Mouse (Mus musculus) stomach, adult 2 months (tissue): ENCODE measurements around the gene Ttll13. TPM values are rescaled to one million over a fixed set of nuclear protein-coding genes. Genes with fewer than 3 reads are reported as not detected.

Source experiments
- polyA plus RNA-seq: library from polyadenylated mRNA; depleted of rRNA; stranded (reverse); fragments of >200 nt; gene quantifications from 2 replicates; pipeline ENCODE4 v1.2.3, GENCODE M21; 2012; rRNA removed

Gene Ttll13
- polyA plus RNA-seq = 0.06 and 0.09 TPM in 2 replicates

DNA sequence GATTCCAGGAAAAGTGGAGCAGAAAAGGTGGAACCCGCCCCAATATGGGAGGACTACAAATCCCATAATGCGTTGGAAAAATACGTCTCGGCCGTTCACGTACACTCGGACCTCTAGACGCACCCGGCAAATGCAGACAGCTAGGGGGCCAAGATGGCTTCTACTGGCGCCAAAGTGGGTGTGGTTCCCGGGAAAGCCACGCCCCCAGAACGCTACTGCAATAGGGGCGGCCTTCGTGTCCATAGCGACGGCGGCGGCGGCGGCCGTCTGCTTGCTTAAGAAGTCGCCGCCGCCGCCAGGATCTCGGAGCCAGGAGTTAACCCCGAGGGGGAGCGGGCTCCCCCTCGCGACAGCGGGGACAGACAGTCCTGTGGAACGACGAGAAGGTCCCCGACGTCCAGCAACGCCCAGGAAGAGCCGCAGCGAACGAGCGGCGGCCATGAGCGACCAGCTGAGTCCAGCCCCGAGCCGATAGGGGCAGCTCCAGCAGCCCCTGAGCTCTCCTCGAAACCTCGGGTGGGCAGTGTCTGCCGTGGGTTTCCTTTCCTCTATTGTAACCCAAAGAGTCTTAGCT is at the start of gene Ttll13:
Gene Ttll13 (plus strand): TSS at position 229 of the 574 bp plus-strand sequence.

DNA sequence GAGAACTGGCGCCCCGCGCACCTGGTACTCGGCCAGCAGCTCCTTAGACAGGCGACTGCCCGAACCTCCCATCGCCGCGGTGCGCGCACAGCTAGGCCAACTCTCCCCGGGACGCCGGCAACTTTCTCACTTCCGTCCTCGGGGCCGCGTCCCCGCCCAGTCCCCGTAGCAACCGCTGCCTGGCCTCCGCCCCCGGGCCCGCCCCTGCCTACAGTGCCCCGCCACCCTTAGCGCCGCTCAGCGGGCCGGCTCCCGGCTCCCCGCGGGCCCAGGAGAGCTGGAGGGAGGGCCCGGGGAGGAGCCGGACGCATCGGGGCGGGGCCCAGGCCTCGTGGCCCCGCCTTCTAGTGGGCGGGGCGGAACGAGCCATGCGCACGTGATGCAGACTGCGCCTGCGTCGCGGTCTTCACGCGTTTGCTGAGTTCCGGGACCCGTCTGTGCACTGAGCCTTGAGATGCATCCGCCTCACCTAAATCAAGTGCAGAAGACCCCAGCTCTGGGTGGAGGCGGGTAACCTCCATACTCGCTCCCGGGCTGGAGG is 13.6 kb upstream of the Ttll13 start, which contains the start of the genes Cib1 and Gdpgp1:
Gene Cib1 (minus strand): TSS at position 325 of the 541 bp plus-strand sequence.
Gene Gdpgp1 (plus strand): TSS at position 377 of the 541 bp plus-strand sequence.

DNA sequence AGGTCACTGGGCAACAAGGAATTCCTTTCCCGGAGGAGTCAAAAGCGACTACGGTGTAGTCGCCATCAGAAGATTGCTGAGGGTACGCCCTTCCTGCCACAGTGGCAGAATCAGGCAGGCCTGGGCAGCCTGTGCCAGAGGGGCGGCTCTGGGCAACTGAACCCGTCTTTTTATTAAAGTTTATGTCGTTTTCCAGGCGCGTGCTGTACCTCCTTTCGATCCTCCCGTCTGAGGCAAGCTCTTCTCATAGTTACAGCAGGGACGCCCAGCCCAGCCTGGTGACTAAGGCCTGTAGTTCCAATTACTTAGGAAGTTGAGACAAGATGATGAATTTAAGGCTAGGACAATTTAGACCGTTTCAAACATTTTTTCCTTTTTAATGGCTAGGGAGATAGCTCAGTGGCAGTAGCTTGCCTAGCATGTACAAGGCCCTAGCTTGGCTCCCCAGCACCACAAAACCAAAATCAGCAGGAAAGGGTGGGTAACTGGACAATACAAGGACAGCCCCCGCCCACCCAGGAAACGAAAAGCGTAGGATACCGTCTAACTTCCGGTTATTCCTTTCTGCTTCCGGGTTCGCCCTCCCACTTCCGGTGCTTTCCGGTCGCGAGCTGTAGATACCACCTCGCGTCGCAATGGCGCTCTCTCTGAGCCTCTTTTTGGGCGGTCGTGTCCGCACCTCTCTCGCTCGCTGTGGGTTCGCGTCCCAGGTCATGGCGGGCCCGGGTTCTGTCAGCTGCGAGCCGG is 14.6 kb downstream of the Ttll13 start, which contains the start of gene Ngrn:
Gene Ngrn (plus strand): TSS at position 591 of the 747 bp plus-strand sequence.

DNA sequence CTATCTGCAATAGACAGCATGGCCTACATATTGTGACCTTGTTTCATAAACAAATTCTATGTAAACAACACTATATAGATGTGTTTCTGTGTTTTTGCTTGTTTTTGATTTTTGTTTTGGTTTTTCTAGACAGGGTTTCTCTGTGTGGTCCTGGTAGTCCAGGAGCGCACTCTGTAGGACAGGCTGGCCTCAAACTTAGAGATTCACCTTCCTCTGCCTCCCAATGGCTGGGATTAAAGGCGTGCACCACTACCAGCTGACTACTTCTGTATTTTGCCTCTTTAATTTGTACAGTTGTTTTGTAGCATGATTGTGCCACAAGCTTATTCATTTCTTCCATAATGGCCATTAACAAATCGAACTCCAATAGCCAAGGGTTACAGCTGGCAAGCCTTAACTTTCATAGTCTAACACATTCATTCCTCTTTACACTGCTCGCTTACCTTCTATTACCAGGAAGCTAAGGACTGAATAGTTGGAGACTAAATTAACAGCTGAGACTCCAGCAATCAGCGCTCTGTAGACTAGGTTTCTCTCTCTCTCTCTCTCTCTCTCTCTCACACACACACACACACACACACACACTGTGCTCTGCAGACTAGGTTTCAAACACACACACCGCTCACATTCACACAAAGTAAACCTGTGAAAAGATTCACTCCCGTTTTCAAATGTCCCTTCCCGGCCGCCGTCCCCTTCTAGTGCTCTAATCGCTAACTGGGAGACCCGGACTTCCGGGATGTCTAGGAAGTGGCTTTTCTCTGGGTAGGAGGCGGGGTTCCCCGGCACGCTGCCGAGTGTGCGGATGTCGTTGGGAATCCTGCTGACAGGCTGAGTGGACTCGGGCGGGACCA is 22.9 kb downstream of the Ttll13 start, which contains the start of gene Vps33b:
Gene Vps33b (plus strand): TSS at position 753 of the 854 bp plus-strand sequence.

DNA sequence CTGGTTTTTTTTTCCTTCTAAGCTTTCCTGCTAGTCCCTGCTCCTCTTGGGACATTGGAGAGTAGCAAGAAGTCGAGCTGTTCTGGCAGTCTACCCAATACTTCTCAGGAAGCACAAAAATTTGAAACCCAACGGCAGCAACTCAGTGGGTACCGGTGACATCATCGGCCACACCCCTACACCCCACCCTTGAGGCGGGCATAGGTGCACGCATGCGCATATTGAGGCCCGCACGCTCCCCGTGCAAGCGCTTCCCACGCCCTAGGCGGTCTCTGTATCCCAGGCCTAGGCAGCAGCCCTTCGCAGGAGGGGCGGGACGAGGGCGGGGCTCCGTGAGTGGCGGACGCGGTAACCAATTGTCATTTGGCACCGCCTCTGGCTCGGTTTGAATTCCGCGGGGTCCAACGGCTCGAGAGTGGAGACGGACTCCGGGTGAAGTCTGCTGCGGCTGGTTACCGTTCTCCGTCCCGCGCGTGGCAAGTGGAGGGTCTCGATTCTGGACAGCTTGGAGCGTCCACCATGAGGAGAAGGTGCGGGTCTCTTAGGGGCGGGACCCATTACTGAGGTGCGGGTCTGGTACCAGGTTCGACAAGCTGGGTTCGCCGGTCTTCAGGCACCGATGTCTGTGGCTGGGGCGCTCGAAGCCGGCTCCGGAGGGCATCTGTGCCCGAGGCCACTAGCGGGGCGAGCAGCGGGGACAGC is 48.0 kb downstream of the Ttll13 start, which contains the start of gene Prc1:
Gene Prc1 (plus strand): TSS at position 389 of the 702 bp plus-strand sequence.

Other genes with a start within 250 kb of the Ttll13 start
- gene Zfp710, start 221.6 kb upstream of the Ttll13 start, polyA plus RNA-seq = 18.7 and 26.2 TPM in 2 replicates
- 80.6 and 95.4 TPM in 2 replicates for gene Idh2, start 131.0 kb upstream of the Ttll13 start, polyA plus RNA-seq
- gene Sema4b, start 59.5 kb upstream of the Ttll13 start, polyA plus RNA-seq = 28.8 and 30.4 TPM in 2 replicates
- gene Cib1, start 13.6 kb upstream of the Ttll13 start, polyA plus RNA-seq = 213 and 281 TPM in 2 replicates
- gene Gdpgp1, start 13.5 kb upstream of the Ttll13 start, polyA plus RNA-seq = 1.6 and 2.6 TPM in 2 replicates
- gene Ngrn, start 14.8 kb downstream of the Ttll13 start, polyA plus RNA-seq = 6.5 and 9.0 TPM in 2 replicates
- gene Vps33b, start 23.3 kb downstream of the Ttll13 start, polyA plus RNA-seq = 2.2 and 5.1 TPM in 2 replicates
- gene Prc1, start 48.1 kb downstream of the Ttll13 start, polyA plus RNA-seq = 3.4 and 4.5 TPM in 2 replicates
- gene Rccd1, start 78.1 kb downstream of the Ttll13 start, polyA plus RNA-seq = 3.5 and 3.6 TPM in 2 replicates
- 41.4 and 45.6 TPM in 2 replicates for gene Unc45a, start 94.6 kb downstream of the Ttll13 start, polyA plus RNA-seq
- gene Hddc3, start 96.7 kb downstream of the Ttll13 start, polyA plus RNA-seq = 7.8 and 8.3 TPM in 2 replicates
- 23.3 and 27.7 TPM in 2 replicates for gene Man2a2, start 125.0 kb downstream of the Ttll13 start, polyA plus RNA-seq
- gene Fes, start 141.6 kb downstream of the Ttll13 start, polyA plus RNA-seq = 27.2 and 33.1 TPM in 2 replicates
- gene Furin, start 159.1 kb downstream of the Ttll13 start, polyA plus RNA-seq = 497 and 619 TPM in 2 replicates